ENCODE assay signal across 22 mouse cellular contexts in the genomic region with DNA sequence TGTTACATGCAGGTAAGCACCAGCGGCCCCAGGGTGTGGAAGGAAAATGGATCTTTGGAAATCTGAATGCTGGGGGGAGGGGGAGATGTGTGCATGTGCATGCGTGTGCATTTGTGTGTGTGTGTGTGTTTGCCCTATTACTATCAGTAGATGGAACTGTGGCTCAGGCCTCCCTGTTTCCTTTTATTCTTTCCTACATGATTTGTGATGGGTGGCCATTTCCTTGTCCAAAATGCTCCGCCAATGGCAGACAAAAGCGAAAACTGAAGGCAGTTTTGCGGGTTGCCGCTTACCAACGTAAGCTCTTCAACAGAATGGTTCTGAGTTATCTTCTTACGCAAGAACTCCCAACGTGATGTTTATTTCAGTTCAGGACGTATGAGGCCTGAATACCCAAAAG.
DNase-seq lines count a peak whose midpoint lies in the region; ATAC-seq lines count a peak whose summit lies in the region.
"Had no signal": no experiment of that assay in that cellular context is flagged by ENCODE, and none has a peak within 500 bp of the region (broad histone marks: within the 10 kb centered on the region; RNA-seq: fewer than 3 reads in every experiment).

No protein-coding gene starts in this region.

- peaks cover 44% of the 10 kb centered on the region for H3K4me1 ChIP-seq in neural tube, embryonic 13.5 days (replicated peaks)
- H3K4me1 ChIP-seq: liver, embryonic 15.5 days had no signal

- peak; percentile 22 for DNase-seq in kidney, adult 11 months
- DNase-seq in kidney, adult 8-10 months: no peak
- DNase-seq in neural tube, embryonic 10.5 days (ENCODE audit: extremely low spot score, low spot score): no peak
- peak; percentile 17 to 53 for DNase-seq in kidney, postnatal 36 days
- DNase-seq in layer of hippocampus, postnatal 36 days: no peak
- DNase-seq in gastrocnemius, postnatal 10 days: no peak
- DNase-seq: adrenal gland, adult 2 months; B cell, adult 2 months; cerebellum, adult 8-10 months; gastrocnemius, postnatal 25 days; heart, adult 2 months; lung, postnatal 10 days; right cerebral cortex, postnatal 14 days; spleen, adult 18-20 months; thymus, adult 18-20 months had no signal

- H3K9ac ChIP-seq in neural tube, embryonic 13.5 days: no peak overlapping the region
- H3K9ac ChIP-seq: forebrain, embryonic 13.5 days; heart, embryonic 15.5 days; limb, embryonic 15.5 days; liver, embryonic 15.5 days; neural tube, embryonic 12.5 days had no signal

- H3K4me2 ChIP-seq in neural tube, embryonic 13.5 days: no peak overlapping the region
- H3K4me2 ChIP-seq: forebrain, embryonic 13.5 days; heart, embryonic 15.5 days; limb, embryonic 15.5 days; liver, embryonic 15.5 days; neural tube, embryonic 12.5 days had no signal

- H3K27ac ChIP-seq in neural tube, embryonic 13.5 days (replicated peaks): peak overlapping the region; percentile 61; the same call in 1 of the 2 replicates
- H3K27ac ChIP-seq: forebrain, embryonic 13.5 days; heart, adult 2 months; heart, embryonic 15.5 days; limb, embryonic 15.5 days; liver, embryonic 15.5 days; neural tube, embryonic 12.5 days had no signal

- H3K27me3 ChIP-seq in neural tube, embryonic 13.5 days: no peaks in the 10 kb centered on the region
- H3K27me3 ChIP-seq: forebrain, embryonic 13.5 days; heart, embryonic 15.5 days; limb, embryonic 15.5 days; liver, embryonic 15.5 days; neural tube, embryonic 12.5 days had no signal

- ATAC-seq in neural tube, embryonic 13.5 days (ENCODE audit: low read depth): no peak
- ATAC-seq: forebrain, embryonic 13.5 days; intestine, embryonic 16.5 days had no signal

- WGBS in neural tube, embryonic 13.5 days: 80% methylated on average over 10 of the region's 10 CpGs

- no peaks in the 10 kb centered on the region for H3K9me3 ChIP-seq in neural tube, embryonic 13.5 days
- H3K9me3 ChIP-seq: forebrain, embryonic 13.5 days; heart, embryonic 15.5 days; limb, embryonic 15.5 days; liver, embryonic 15.5 days; neural tube, embryonic 12.5 days had no signal

- H3K36me3 ChIP-seq in neural tube, embryonic 13.5 days: peaks cover 12% of the 10 kb centered on the region
- H3K36me3 ChIP-seq: liver, embryonic 15.5 days had no signal

- H3K4me3 ChIP-seq in neural tube, embryonic 13.5 days: no peak overlapping the region
- H3K4me3 ChIP-seq: forebrain, embryonic 13.5 days; heart, adult 2 months; heart, embryonic 15.5 days; limb, embryonic 15.5 days; liver, embryonic 15.5 days; neural tube, embryonic 12.5 days had no signal

Comparison
In these comparisons a context has a peak if more than half of its experiments do, and no peak if none do; other contexts are left out.
1. DNase-seq: peak in kidney, adult 11 months (single experiment) and kidney, postnatal 36 days (2 of 2); none in kidney, adult 8-10 months (0 of 2), neural tube, embryonic 10.5 days (single experiment), layer of hippocampus, postnatal 36 days (0 of 2) and gastrocnemius, postnatal 10 days (single experiment).